Mouse (Mus musculus) CH12.LX (cell line): Measurements from ENCODE around the gene 9930021J03Rik. TPM values are rescaled to one million over a fixed set of nuclear protein-coding genes. Genes with fewer than 3 reads are reported as not detected.

Experiments used
- DNase-seq: peaks from one replicate; pipeline ENCODE4 v3.0.0-alpha.2; 2013; ENCODE audit errors: extremely low read depth
- H3K27ac ChIP-seq: 2 replicates; pipeline ENCODE4 v1.5.1; 2012; ENCODE audit warnings: low read depth, mild to moderate bottlenecking, control low read depth, moderate library complexity; ENCODE audit not compliant: insufficient read depth
- H3K27me3 ChIP-seq: replicated peaks from 2 replicates; pipeline ENCODE3; 2012; ENCODE audit warnings: inconsistent platforms
- H3K36me3 ChIP-seq, 2 experiments: replicated peaks in 1 of 2; 2 replicates each; pipeline versions ENCODE3 to v1.6.1; 2012; ENCODE audit warnings: inconsistent platforms in 1 of 2, low read length in 1 of 2, mild to moderate bottlenecking in 1 of 2, mixed read lengths in 1 of 2, moderate library complexity in 1 of 2; ENCODE audit not compliant: control insufficient read depth in 1 of 2, insufficient read depth in 1 of 2
- H3K4me1 ChIP-seq, 2 experiments: 2 replicates each; pipeline ENCODE4 v1.6.1; 2012; ENCODE audit warnings: inconsistent platforms in 1 of 2, moderate library complexity in 1 of 2; ENCODE audit not compliant: insufficient read depth in 2 of 2, control insufficient read depth in 1 of 2
- H3K4me2 ChIP-seq: 2 replicates; pipeline ENCODE4 v1.6.1; 2012; ENCODE audit warnings: low read depth, mild to moderate bottlenecking, control low read depth; ENCODE audit not compliant: poor library complexity, insufficient read depth, severe bottlenecking
- H3K4me3 ChIP-seq, 3 experiments: fragments of 150-350 bp in 1 of 3; sonication (generic) in 1 of 3; replicated peaks in 1 of 3; 2 replicates each; pipeline versions ENCODE3 to v1.5.1; 2011 to 2012; ENCODE audit warnings: low read depth in 2 of 3, low read length in 2 of 3, mild to moderate bottlenecking in 2 of 3, moderate library complexity in 2 of 3, control low read depth in 1 of 3, improper control_type of control experiment in 1 of 3, inconsistent platforms in 1 of 3, mixed read lengths in 1 of 3; ENCODE audit not compliant: poor library complexity in 1 of 3
- H3K79me2 ChIP-seq: replicated peaks from 2 replicates; pipeline ENCODE4 v1.6.1; 2012; ENCODE audit warnings: mild to moderate bottlenecking, moderate library complexity; ENCODE audit not compliant: control insufficient read depth, poor library complexity, insufficient read depth, severe bottlenecking; ENCODE audit errors: extremely low read depth
- H3K9ac ChIP-seq: 2 replicates; pipeline ENCODE4 v1.6.1; 2012; ENCODE audit warnings: low read depth, mild to moderate bottlenecking, control low read depth, moderate library complexity; ENCODE audit not compliant: insufficient read depth
- H3K9me3 ChIP-seq: replicated peaks from 2 replicates; pipeline ENCODE3; 2012; ENCODE audit warnings: low read length, inconsistent platforms, mixed read lengths
- BHLHE40 ChIP-seq: IDR thresholded peaks from 2 replicates; pipeline ENCODE4 v1.6.1; 2011; ENCODE audit warnings: mild to moderate bottlenecking, low read depth, low read length, improper control_type of control experiment
- GABPA ChIP-seq: IDR thresholded peaks from 2 replicates; pipeline ENCODE4 v1.6.1; 2012; ENCODE audit warnings: low read depth, low read length, improper control_type of control experiment, inconsistent platforms; ENCODE audit not compliant: insufficient replicate concordance
- JUN ChIP-seq: IDR thresholded peaks from 2 replicates; pipeline ENCODE4 v1.6.1; 2011; ENCODE audit warnings: low read depth, mild to moderate bottlenecking, low read length, improper control_type of control experiment, moderate library complexity; ENCODE audit not compliant: insufficient read depth
- MAFK ChIP-seq: IDR thresholded peaks from 2 replicates; pipeline ENCODE4 v1.6.1; 2011; ENCODE audit warnings: low read length, improper control_type of control experiment; ENCODE audit not compliant: insufficient replicate concordance
- MEF2A ChIP-seq: IDR thresholded peaks from 2 replicates; pipeline ENCODE4 v1.6.1; 2014; ENCODE audit warnings: low read depth, mild to moderate bottlenecking, inconsistent platforms, low read length, improper control_type of control experiment, borderline replicate concordance
- MXI1 ChIP-seq: IDR thresholded peaks from 2 replicates; pipeline ENCODE4 v1.6.1; 2011; ENCODE audit warnings: mild to moderate bottlenecking, low read depth, low read length, improper control_type of control experiment
- MYC ChIP-seq: IDR thresholded peaks from 2 replicates; pipeline ENCODE4 v1.6.1; 2011; ENCODE audit warnings: low read depth, mild to moderate bottlenecking, improper control_type of control experiment, low read length
- NELFE ChIP-seq: IDR thresholded peaks from 2 replicates; pipeline ENCODE4 v1.6.1; 2011; ENCODE audit warnings: low read depth, low read length, improper control_type of control experiment
- NRF1 ChIP-seq: IDR thresholded peaks from 2 replicates; pipeline ENCODE4 v1.6.1; 2014; ENCODE audit warnings: low read depth, mild to moderate bottlenecking, inconsistent platforms, low read length, improper control_type of control experiment, moderate library complexity
- PAX5 ChIP-seq: IDR thresholded peaks from 2 replicates; pipeline ENCODE4 v1.6.1; 2012; ENCODE audit warnings: low read length, inconsistent platforms, mixed read lengths
- RAD21 ChIP-seq: IDR thresholded peaks from 2 replicates; pipeline ENCODE4 v1.6.1; 2011; ENCODE audit warnings: low read depth, mild to moderate bottlenecking, low read length, improper control_type of control experiment, moderate library complexity
- SIN3A ChIP-seq: IDR thresholded peaks from 2 replicates; pipeline ENCODE4 v1.6.1; 2012; ENCODE audit warnings: low read length, improper control_type of control experiment, inconsistent platforms
- TCF12 ChIP-seq: IDR thresholded peaks from 2 replicates; pipeline ENCODE4 v1.6.1; 2014; ENCODE audit warnings: low read depth, mild to moderate bottlenecking, inconsistent platforms, low read length, improper control_type of control experiment
- UBTF ChIP-seq: IDR thresholded peaks from 2 replicates; pipeline ENCODE4 v1.6.1; 2012; ENCODE audit warnings: low read depth, mild to moderate bottlenecking, inconsistent platforms, low read length, improper control_type of control experiment, moderate library complexity
- USF1 ChIP-seq: IDR thresholded peaks from 2 replicates; pipeline ENCODE4 v1.6.1; 2014; ENCODE audit warnings: low read depth, mild to moderate bottlenecking, inconsistent platforms, low read length, improper control_type of control experiment
- ZC3H11A ChIP-seq: IDR thresholded peaks from 2 replicates; pipeline ENCODE4 v1.6.1; 2012; ENCODE audit warnings: low read depth, mild to moderate bottlenecking, inconsistent platforms, low read length, improper control_type of control experiment
- ZKSCAN1 ChIP-seq: IDR thresholded peaks from 2 replicates; pipeline ENCODE4 v1.6.1; 2012; ENCODE audit warnings: low read depth, inconsistent platforms, low read length, improper control_type of control experiment, borderline replicate concordance
- ZNF384 ChIP-seq: IDR thresholded peaks from 2 replicates; pipeline ENCODE4 v1.6.1; 2012; ENCODE audit warnings: low read depth, low read length, improper control_type of control experiment, inconsistent platforms
- dilution Hi-C: fragments of 300-500 bp; cut with MboI; formaldehyde crosslinking; loops from 2 replicates; pipeline ENCODE4 v1.14.3; 2020; ENCODE audit warnings: low sequenced_read_pairs; ENCODE audit not compliant: extremely low pct_unique_long_range_greater_than_20kb, extremely low pct_ligation_motif_present
- in situ Hi-C: fragments of 300-500 bp; cut with MboI; formaldehyde crosslinking; loops from 3 replicates; pipeline ENCODE4 v1.14.3; 2019; ENCODE audit warnings: low sequenced_read_pairs, low pct_ligation_motif_present, low pct_unique_long_range_greater_than_20kb, mixed read lengths
- polyA plus RNA-seq: library from polyadenylated mRNA; unstranded; fragments of >175 nt; gene quantifications from 2 replicates; pipeline ENCODE4 v1.2.1, GENCODE M21; 2012; ENCODE audit warnings: low read depth; ENCODE audit not compliant: insufficient read length
- total RNA-seq, 2 experiments: library from RNA; depleted of rRNA; stranded (reverse); fragments of 300-350 nt in 1 of 2; fragments of >200 nt in 1 of 2; gene quantifications; 2 replicates each; pipeline ENCODE4 v1.2.3; 2012 to 2014

The 9930021J03Rik gene
- total and polyA plus RNA-seq, 3 experiments, result 4.2 to 8.7 (median 7.8) TPM

DNA sequence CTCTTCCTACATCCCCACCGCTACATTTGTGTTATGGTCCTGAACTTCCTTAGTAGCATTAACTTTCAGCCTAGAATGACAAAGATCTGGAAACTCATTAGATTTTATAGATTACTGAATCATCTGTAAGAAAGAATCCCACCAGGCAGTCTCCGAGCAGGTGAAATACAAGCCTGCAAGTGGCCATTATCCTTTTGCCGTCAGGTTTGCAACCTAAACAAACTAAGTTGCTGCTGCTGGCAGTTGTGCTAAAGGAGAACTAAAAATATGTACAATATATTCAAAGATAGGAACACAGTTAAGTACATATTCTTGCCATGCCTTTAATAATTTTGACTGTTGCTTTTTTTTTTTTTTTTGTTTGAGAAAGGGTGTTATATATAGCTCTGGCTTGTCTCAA, 70.4 kb downstream of the 9930021J03Rik start:
- H3K4me3 ChIP-seq, result no peak overlapping the region
- no peaks in the 10 kb centered on the region for H3K9me3 ChIP-seq
- H3K36me3 ChIP-seq, result peaks cover 0 to 2% of the 10 kb centered on the region in 2 experiments
- TF ChIP-seq ZNF384, result peak; percentile 31; the same call in 1 of the 2 replicates
- TF ChIP-seq BHLHE40, result no peak
- TF ChIP-seq, all 38 proteins: peak for 1
- dilution Hi-C loops (no loop called here), in situ Hi-C loops (no loop called here)
- Histone ChIP-seq H3K27me3 (no peaks in the 10 kb centered on the region), H3K9ac (no peak overlapping the region), H3K4me2 (no peak overlapping the region), H3K27ac (no peak overlapping the region), H3K79me2 (no peaks in the 10 kb centered on the region), H3K4me1 (no peaks in the 10 kb centered on the region)
- DNase-seq, result no peak

DNA sequence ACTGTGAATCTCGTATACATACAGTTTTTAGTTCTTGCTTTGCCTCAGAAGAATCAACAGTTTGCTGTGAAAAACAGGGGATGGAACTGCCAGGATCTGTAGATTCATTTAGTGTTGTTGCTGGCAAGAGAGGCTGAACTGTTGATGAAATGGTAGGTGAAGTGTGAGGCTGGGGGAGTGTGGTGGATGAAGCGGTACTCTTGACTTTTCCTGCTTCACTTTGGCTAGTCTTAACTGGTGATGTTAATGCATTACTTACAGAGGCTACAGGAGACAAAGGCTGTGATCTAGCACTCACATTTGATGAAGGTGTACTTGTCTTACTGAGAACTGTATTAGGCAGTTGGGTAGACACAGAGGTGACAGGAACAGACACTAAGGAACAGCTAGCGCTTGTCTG, 87.3 kb downstream of the 9930021J03Rik start:
- Histone ChIP-seq H3K9ac (no peak overlapping the region), H3K4me2 (no peak overlapping the region), H3K79me2 (no peaks in the 10 kb centered on the region), H3K27ac (no peak overlapping the region), H3K36me3 (peaks cover 16 to 45% of the 10 kb centered on the region in 2 experiments), H3K9me3 (no peaks in the 10 kb centered on the region), H3K27me3 (no peaks in the 10 kb centered on the region), H3K4me3 (no peak overlapping the region), H3K4me1 (peaks cover 1 to 2% of the 10 kb centered on the region in 2 experiments; a peak in 2 of 4 replicates)
- no peak for DNase-seq
- dilution Hi-C loops (no loop called here), in situ Hi-C loops (no loop called here)
- TF ChIP-seq PAX5 (no peak), ZKSCAN1 (no peak), UBTF (no peak), JUN (no peak), TCF12 (no peak), MXI1 (no peak), SIN3A (no peak), NELFE (no peak), GABPA (no peak)

DNA sequence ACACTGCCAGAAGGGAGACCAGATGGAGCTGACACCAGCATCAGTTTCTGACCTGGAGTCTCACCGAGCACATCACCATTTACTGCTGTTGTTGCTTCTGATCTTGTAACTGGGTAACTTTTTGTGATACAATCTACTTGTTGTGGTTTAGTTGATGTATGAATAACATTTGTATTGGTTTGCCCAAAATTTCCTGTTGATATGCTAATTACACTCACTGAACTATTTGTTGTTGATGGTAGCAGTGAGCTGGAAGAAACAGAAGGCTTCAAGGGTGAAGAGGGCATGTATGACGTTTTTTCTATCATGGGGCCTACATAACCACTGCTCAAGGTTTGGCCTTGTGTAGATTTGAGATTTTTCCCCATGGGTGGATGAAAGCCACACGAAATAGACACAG, 87.9 kb downstream of the 9930021J03Rik start:
- Histone ChIP-seq H3K27ac (no peak overlapping the region), H3K9me3 (no peaks in the 10 kb centered on the region), H3K9ac (no peak overlapping the region), H3K36me3 (peaks cover 16 to 46% of the 10 kb centered on the region in 2 experiments), H3K4me2 (no peak overlapping the region), H3K4me3 (no peak overlapping the region)
- in situ Hi-C loops, result no loop called here
- TF ChIP-seq MEF2A, result no peak
- TF ChIP-seq USF1, result no peak
- TF ChIP-seq NRF1, result no peak
- no peak for TF ChIP-seq MAFK
- no peak for TF ChIP-seq ZC3H11A
- TF ChIP-seq RAD21, result no peak
- no peak for TF ChIP-seq MYC
- TF ChIP-seq, all 38 proteins: peak for 0
- dilution Hi-C loops, result no loop called here
- DNase-seq, result no peak
- Histone ChIP-seq H3K79me2 (no peaks in the 10 kb centered on the region), H3K4me1 (peaks cover 3 to 4% of the 10 kb centered on the region in 2 experiments; a peak in 2 of 4 replicates), H3K27me3 (no peaks in the 10 kb centered on the region)
